Mouse (Mus musculus) forelimb bud, embryonic 11.5 days (tissue): ENCODE measurements around the gene Rps6ka1.
"Not testable (repeated sequence)": the region's sequence is repeated elsewhere in the genome, so short reads cannot be mapped to it uniquely, and the experiment has no call there.

Source experiments
- DNase-seq: peaks from one replicate; pipeline ENCODE4 v3.0.0-alpha.2; 2012; ENCODE audit warnings: low read depth, low spot score

The Rps6ka1 gene

GRCm38 (mm10) chr4:133863795-133864379 lies 23.7 kb downstream of the Rps6ka1 start:
- DNase-seq: no peak

GRCm38 (mm10) chr4:133857527-133857926 lies 30.1 kb downstream of the Rps6ka1 start:
- no peak for DNase-seq

GRCm38 (mm10) chr4:133854621-133855020 lies 33.0 kb downstream of the Rps6ka1 start:
- no peak for DNase-seq

GRCm38 (mm10) chr4:133853630-133854029 lies 34.0 kb downstream of the Rps6ka1 start:
- DNase-seq: no peak

GRCm38 (mm10) chr4:133846625-133847024 lies 41.0 kb downstream of the Rps6ka1 start:
- DNase-seq: no peak

- DNase-seq: no peak
These were observed 42.5 kb downstream of the Rps6ka1 start for GRCm38 (mm10) chr4:133845060-133845459.

GRCm38 (mm10) chr4:133844209-133844841 lies 43.3 kb downstream of the Rps6ka1 start:
- no peak for DNase-seq

GRCm38 (mm10) chr4:133842992-133843737 lies 44.4 kb downstream of the Rps6ka1 start:
- no peak for DNase-seq

- DNase-seq: not testable (repeated sequence)
These were observed 45.7 kb downstream of the Rps6ka1 start for GRCm38 (mm10) chr4:133841756-133842483.

- no peak for DNase-seq
These were observed 46.6 kb downstream of the Rps6ka1 start for GRCm38 (mm10) chr4:133841035-133841434.

GRCm38 (mm10) chr4:133840501-133840900 lies 47.1 kb downstream of the Rps6ka1 start:
- no peak for DNase-seq

GRCm38 (mm10) chr4:133839385-133839826 lies 48.2 kb downstream of the Rps6ka1 start:
- DNase-seq: no peak

- no peak for DNase-seq
These were observed 51.0 kb downstream of the Rps6ka1 start for GRCm38 (mm10) chr4:133836575-133836974.

- no peak for DNase-seq
These were observed 52.4 kb downstream of the Rps6ka1 start for GRCm38 (mm10) chr4:133835211-133835610.

GRCm38 (mm10) chr4:133832945-133833874 lies 54.4 kb downstream of the Rps6ka1 start:
- no peak for DNase-seq

GRCm38 (mm10) chr4:133830453-133830852 lies 57.1 kb downstream of the Rps6ka1 start:
- no peak for DNase-seq

GRCm38 (mm10) chr4:133829281-133830070 lies 58.1 kb downstream of the Rps6ka1 start:
- peak; percentile 78 for DNase-seq

- no peak for DNase-seq
These were observed 59.5 kb downstream of the Rps6ka1 start for GRCm38 (mm10) chr4:133827887-133828794.

GRCm38 (mm10) chr4:133827354-133827753 lies 60.2 kb downstream of the Rps6ka1 start:
- DNase-seq: no peak
